Mouse (Mus musculus): ENCODE measurements around the gene Mbl1.

Mbl1 gene

GRCm38 (mm10) chr14:41151220-41151898, at the start of gene Mbl1:
TSS of gene Mbl1 (plus strand) at chr14:41151458.
- peak; percentile 29 for DNase-seq

DNA sequence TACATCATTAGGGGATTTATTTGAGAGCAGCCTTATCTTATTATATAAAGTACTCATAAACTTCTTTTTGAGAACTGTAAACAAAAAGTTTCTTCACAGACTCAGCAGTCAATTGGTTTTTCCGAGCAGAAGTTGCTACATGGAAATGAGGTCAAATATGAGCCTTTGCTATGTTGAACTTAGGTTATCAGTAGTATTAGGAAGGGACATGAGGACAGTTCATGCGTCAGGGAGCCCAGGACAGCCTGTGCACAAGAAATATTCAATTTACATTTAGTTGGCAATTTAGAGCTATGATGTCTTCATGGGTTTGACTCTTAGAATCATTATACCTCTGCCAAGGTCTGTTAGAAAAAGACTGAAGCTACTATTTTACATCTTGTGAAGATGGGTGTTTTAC, 49.0 kb upstream of the Mbl1 start:
- no peak for DNase-seq

DNA sequence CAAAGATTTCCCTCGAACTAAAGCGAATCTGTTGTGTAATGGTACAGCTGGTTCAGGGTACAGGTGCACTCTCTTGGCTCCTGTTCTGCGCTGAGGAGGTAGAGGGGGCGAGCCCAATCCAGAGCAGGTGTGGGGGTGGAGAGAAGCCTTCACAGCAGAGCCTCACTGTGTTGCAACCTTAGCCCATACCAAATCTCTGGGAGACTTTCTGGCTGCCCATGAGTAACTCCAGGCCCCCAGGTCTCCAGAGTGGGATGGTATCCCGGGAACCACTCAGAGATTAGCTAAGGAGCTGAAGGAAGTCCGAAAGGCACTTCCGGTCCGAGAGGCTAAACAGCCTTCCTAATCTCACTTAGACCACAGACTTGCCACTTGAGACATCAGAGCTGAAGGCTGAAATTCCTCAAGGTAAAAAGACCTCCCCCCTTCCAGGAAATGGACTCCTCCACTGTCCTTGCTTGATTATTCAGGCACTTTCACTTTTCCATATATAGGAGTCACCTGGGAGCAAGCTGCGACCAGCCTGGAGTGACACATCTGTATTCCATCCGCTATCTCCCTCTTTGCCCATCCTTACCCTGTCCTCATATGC, 46.3 kb upstream of the Mbl1 start, which contains the start of gene Mat1a:
Mat1a (plus strand) TSS at position 183 of the 592 bp plus-strand sequence.
- no peak for DNase-seq

DNA sequence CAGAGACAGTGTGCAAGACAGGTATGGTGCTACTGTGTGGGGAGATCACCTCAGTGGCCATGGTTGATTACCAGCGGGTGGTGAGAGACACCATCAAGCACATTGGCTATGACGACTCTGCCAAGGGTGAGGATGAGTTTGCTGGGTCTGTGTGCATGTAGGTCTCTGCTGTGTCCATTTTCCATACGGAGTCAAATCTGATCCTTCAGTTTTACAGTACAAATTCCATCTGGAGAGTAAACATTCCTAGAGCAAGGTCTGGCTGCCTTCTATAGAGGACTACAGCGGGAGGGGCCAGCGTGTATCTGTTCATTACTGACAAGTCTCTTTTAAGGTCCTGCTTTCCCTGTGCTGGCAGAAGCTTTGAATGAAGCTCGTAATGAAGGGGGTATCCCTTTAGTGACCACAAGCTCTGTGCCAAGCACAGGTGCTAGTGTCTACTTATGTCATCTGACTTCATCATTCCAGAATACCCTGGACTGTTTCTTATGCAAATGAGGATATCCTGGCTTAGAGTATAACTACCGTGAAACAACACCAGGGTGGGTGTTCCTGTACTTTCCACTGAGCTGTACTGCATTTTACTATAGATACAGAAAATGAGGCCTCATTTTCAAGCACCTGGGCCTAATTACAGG, 40.1 kb upstream of the Mbl1 start:
- no peak for DNase-seq

DNA sequence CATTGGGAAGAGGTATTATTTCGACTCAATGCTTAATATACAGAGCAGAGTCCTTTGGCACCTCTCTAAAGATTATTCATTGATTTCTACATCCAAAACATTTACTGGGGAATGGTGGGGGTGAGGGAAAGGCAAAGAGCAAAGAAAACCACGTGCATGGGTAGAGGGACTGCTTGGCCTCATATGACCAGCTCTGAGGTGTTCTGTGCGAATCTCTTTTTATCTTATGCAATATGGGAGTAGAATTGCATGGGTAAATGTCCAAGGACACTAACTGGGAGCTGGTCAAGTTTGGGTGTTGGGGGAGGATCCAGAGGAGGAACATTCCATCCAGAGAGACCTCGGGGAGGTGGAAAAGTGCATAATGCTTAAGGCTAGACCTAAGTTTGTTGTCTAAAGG, 38.3 kb upstream of the Mbl1 start:
- DNase-seq: no peak

DNA sequence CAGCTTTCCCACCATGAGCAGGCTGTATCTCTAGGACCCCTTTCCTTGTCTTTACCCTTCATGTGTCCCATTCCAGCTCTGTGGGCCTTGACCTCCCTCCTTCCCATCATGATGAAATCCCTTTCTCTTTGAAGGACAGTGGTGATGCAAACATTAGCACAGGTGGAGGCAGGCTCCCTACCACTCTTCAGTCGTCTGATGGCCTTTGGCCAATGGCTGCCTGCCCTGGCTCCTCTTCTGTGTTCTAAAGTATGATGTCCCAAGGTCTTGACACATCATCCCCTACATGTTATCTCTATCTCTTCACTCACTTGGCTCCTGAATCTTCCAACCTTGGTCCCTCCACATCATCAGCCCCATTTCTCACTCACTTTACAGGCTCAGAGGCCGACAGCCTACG, 35.0 kb upstream of the Mbl1 start:
- no peak for DNase-seq

- no peak for DNase-seq
Measured at GRCm38 (mm10) chr14:41124683-41125082, 26.6 kb upstream of the Mbl1 start.

GRCm38 (mm10) chr14:41127997-41128396, 23.3 kb upstream of the Mbl1 start:
- peak; percentile 50 for DNase-seq

- DNase-seq: no peak
Measured at GRCm38 (mm10) chr14:41131540-41131939, 19.7 kb upstream of the Mbl1 start, which contains the start of gene Sftpa1. TSS of gene Sftpa1 (plus strand) at chr14:41131782.

DNA sequence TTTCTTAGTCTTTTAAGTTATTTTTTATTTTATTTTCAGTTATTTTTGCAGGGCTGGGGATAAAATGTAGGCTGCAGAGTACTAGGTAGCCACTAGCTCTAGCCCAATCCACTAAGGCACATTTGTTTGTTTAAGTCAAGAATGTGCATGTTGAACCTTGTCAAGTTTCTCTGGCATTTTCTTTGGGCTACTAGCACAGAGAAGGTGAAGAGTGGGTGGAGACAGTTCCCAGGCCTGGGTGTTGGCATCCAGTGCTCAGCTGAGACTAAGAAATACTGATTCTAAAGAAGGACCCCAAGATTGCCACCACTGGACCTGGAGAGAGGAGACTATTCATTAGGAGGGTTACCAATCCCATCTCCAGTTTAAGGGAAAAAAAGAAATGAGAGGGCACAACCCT, 14.3 kb upstream of the Mbl1 start:
- DNase-seq: no peak

GRCm38 (mm10) chr14:41140686-41141085, 10.6 kb upstream of the Mbl1 start:
- DNase-seq: no peak

- no peak for DNase-seq
Measured at GRCm38 (mm10) chr14:41146035-41146434, 5.2 kb upstream of the Mbl1 start.

DNA sequence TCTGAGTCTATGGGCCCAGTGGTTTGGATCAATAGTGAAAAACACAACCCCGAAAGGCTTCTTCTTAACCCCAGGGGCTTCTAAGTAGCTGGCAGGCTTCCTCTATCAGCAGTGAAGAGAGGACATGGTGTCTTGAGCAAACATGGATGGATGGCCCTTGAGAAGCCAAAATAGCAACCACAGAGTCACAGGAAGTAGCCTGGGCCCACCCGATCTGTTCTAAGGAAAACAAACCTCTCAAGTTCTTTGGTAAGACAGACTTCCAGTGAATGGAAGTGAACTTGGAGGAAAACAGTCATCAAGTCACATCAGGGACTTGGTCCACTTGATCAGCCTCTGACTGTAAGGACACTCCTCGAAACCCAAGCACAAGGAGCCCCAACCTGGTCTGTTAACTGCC, 4.3 kb upstream of the Mbl1 start:
- no peak for DNase-seq

DNA sequence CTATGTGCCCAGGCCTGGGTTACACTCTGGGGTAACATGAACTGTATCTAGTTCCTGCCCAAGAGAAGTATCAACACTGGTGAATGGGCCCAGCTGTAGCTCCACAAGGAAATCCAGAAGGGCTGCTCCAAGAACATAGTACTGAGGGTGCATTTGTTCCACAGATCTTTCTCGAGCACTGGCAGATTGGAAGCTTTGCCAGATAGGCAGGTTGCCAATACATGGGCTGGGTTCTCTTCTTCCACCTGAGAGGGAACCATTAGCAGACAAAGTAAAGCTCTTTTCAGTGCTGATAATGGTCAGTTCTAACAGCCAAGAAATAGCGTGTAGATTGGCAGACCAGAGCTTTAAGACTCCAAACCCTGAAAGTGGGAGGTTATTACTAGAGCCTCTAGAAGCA, 3.9 kb upstream of the Mbl1 start:
- no peak for DNase-seq

- no peak for DNase-seq
Measured at GRCm38 (mm10) chr14:41160076-41160475, 8.8 kb downstream of the Mbl1 start.

GRCm38 (mm10) chr14:41160743-41161142, 9.5 kb downstream of the Mbl1 start:
- peak; percentile 38 for DNase-seq

DNA sequence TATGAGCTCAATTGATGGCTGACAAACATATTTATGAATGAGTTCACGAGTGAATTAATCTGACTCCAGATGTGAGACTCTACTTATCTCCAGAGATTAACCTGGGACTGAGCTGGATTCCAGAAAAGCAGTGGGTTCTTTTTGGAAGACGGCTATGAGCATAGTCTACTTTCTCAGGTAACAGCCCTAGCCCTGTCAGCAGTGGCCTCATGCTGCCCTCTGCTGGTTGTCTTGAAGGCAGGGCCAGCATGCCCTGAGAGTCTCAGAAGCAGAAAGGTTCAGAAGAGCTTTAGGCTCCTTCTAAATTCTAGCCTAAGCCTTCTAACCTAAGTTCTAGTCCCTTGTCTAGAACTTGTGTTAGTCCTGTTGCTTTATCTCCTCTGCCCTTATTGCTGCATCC, 11.4 kb downstream of the Mbl1 start:
- peak; percentile 57 for DNase-seq

GRCm38 (mm10) chr14:41167278-41167677, 16.0 kb downstream of the Mbl1 start:
- no peak for DNase-seq

- no peak for DNase-seq
Measured at GRCm38 (mm10) chr14:41168567-41168966, 17.3 kb downstream of the Mbl1 start.

DNA sequence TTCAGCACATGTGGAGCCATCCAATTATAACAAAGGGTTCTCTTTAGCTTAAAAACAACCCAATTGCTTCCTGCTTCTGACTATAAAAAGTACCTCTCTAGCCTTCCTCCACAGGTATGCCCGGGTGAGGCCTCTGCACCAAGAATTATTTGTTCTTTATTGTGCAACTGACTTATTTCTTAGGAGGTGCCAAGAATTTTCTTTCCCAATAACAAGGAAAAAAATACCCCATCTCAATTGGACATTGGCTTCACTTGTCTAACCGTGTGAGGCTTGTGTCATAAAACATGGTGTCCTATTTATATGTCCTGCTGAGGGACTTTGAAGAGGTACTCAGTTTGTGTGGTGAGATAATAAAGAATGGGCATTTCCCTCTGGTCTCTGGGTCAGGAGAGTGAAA, 19.3 kb downstream of the Mbl1 start:
- DNase-seq: no peak

GRCm38 (mm10) chr14:41174802-41175201, 23.5 kb downstream of the Mbl1 start:
- DNase-seq: no peak

DNA sequence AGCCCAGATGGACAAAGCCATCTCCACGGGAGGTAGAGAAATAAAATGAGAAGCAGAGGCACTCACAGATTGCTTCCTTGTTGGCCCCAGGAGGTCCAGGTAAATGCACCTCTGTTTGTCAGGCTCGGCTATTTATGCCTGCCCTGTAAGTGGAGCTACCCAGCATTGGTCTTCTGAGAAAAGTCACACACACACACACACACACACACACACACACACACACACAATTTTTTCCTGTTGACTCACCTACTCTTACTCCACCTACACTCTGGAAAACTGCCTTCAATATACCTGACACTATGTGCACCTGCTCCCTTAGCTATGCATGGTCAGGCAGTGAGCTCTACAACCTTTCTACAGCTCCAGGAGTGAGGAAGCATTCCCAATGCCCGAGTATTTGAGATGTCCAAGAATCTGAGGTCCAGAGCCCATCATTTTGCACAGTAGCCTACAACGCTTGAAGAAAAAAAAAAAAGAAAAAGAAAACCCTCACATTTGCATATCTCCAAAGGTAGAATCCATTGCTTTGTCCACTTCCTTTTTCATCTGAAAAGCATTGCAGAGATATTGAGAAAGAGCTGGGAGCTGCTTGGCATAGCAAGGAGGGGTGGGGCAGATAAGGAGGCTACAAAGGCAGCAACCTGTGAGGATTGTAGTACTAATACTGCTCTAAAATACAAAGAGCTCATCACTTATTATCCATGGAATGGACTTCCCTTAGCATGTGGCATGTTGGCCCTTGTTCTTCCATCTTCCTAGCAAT, 34.0 kb downstream of the Mbl1 start, which contains the start of gene Sftpd:
Sftpd (minus strand) TSS at position 91 of the 763 bp plus-strand sequence.
- no peak for DNase-seq

DNA sequence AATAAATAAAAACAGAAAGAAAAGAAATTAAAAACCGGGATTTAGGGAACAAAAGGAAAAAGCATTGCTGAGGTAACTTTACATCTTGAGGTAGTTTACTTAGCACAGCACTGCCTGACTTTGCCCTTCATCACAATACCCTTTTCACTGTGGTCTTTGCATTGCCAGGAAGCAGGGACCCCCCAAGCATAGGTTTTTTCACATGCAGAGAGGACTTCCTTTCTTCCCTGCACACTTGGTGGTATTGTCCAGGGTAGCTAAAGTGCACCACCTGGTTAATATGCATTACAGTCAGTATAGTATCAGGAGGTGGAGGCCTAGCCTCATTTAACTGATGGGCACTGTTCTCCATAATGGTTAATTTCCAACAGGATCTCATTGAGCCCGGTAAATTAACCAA, 38.2 kb downstream of the Mbl1 start:
- DNase-seq: no peak
